Mouse (Mus musculus): Measurements from ENCODE around the gene Rps6ka4. TPM values are rescaled to one million over a fixed set of nuclear protein-coding genes. Genes with fewer than 3 reads are reported as not detected.

Gene Rps6ka4
- 10 to 100 TPM; 28.1 to 31.9 TPM for total RNA-seq (2021)
- long read RNA-seq, transcript Rps6ka4-201 (18 exons, 3,105 nt), result major isoform, 10 of 31 reads
- long read RNA-seq, partial matches to known transcripts, result 9 of 31 reads
- long read RNA-seq, other reads (novel, unspliced or antisense), result 11 of 31 reads

DNA sequence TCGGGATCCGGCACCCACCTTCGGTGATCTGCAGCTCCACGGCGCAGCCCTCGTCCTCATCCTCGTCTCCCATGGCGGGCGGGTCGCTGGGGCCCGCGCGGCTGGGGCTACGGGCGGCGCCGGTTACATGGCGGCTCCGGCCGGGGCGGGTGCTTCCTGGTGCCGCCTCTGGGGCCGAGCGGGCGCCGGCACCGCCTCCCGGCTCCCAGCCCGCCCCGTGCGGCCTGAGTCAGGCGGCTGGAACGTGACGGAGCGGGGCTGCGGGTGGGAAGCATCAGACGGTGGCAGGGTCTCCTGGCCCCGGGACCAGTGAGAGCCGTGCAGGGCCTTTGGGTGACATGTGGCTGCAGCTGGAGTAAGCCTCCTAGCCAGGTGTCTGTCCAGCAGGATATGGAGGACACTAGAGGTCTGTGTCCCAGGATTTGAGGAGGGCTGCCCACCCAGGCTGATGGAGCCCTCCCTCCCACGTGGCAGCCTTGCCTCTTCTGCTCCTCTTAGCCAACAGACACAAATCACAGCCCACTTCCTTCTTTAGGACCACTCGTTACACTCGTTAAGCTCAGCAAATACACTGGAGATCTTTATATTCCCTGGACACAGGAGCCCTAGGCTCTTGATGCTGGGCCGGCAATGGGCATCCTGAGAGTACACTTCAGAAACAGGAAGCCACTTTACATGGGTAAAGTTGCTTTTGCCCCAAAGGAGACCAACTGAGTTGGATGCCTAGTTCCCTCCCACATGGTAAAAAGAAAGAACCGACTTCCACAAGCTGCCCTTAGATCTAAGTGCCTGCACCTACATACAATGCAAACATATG, at the start of gene Rps6ka4:
TSS of gene Rps6ka4 (minus strand) at position 162 of the 817 bp plus-strand sequence.
- peak; percentile 56 to 72 for DNase-seq (ENCODE audit: low spot score in 2 of 2)

DNA sequence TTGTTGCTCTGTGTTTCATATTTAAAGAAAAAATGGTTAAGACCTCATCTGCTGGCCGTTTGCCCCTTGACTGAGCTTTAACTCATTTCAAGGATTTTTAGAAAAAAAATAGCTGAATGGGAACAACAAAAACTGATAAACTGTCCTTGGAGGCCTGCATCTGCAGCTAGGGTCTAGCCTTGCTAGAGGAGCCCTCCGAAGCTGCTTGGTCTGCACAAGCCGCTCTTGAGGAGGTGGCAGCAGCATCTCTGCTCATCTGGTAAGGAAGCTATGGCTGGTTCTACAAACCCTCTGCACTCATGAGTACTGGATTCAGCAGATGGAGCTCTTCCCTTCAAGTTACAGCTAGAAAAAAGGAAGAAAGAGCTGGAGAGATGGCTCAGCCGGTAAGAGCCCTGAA, 37.5 kb upstream of the Rps6ka4 start:
- DNase-seq (ENCODE audit: low spot score in 2 of 2), result no peak

GRCm38 (mm10) chr19:6876799-6877198, 36.4 kb upstream of the Rps6ka4 start:
- DNase-seq (ENCODE audit: low spot score in 2 of 2), result no peak

- no peak for DNase-seq (ENCODE audit: low spot score in 2 of 2)
Measured at GRCm38 (mm10) chr19:6875834-6876233, 35.4 kb upstream of the Rps6ka4 start.

DNA sequence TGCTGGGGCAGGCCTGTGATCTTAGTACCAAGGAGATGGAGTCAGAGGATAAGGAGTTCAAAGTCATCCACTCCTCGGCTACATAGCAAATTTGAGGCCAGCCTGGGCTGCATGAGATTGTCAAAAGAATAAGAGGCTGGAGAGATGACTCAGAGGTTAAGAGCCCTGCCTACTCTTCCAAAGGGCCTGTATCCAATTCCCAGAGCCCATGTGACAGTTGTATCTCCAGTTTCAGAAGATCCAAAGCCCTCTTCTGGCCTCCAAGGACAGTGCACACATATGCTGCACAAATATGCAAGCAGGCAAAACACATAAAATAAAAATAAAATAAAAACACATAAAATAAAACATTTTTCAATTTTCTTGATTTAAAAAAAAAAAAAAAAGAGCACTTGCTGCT, 33.8 kb upstream of the Rps6ka4 start:
- DNase-seq (ENCODE audit: low spot score in 2 of 2), result no peak

GRCm38 (mm10) chr19:6872701-6873100, 32.3 kb upstream of the Rps6ka4 start:
- no peak for DNase-seq (ENCODE audit: low spot score in 2 of 2)

GRCm38 (mm10) chr19:6871574-6872271, 31.3 kb upstream of the Rps6ka4 start:
- DNase-seq (ENCODE audit: low spot score in 2 of 2), result peak in 1 of 2 experiments; percentile 13

GRCm38 (mm10) chr19:6869355-6869754, 28.9 kb upstream of the Rps6ka4 start:
- DNase-seq (ENCODE audit: low spot score in 2 of 2), result no peak

- no peak for DNase-seq (ENCODE audit: low spot score in 2 of 2)
Measured at GRCm38 (mm10) chr19:6861451-6861850, 21.0 kb upstream of the Rps6ka4 start.

DNA sequence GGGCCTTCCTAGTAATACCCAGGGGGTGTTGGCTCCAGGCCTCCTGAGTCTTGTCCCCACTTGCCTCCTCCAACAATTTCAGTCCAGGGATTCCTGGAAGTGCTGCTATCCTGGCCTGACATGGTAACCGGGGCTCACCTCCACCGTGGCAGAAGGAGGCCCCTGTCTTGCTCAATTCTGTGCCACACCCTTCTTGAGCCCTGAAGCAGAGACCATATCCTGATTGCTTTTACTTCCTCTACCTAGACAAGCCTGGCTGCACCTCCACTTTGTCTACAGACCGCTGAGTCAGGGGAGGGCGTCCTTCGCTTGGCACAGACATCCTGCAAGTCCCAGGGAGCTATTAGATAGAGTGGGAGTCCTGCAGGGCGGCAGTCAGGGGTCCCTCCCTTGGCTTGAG, 20.3 kb upstream of the Rps6ka4 start:
- DNase-seq (ENCODE audit: low spot score in 2 of 2), result no peak

DNA sequence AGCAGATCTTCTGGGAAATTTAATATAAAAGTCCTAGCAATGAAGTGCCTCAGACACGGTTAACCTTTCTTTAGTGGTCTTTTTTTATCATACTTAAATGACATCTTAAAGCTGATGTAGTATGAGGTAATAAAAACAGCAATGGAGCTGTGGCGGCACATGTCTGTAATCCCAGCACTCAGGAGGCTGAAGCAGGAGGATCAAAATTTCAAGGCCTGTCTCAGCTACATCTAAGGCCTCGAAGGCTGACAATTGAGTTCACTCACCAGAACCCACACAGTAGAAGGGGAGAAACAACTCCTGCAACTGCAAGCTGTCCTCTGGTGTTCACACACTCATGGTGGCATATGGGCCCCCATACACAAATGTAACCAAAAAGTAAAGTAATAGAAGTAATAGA, 19.5 kb upstream of the Rps6ka4 start:
- no peak for DNase-seq (ENCODE audit: low spot score in 2 of 2)

GRCm38 (mm10) chr19:6859032-6859651, 18.7 kb upstream of the Rps6ka4 start:
- no peak for DNase-seq (ENCODE audit: low spot score in 2 of 2)

- DNase-seq (ENCODE audit: low spot score in 2 of 2), result no peak
Measured at GRCm38 (mm10) chr19:6858031-6858430, 17.6 kb upstream of the Rps6ka4 start, which contains the start of gene Ccdc88b. Gene Ccdc88b (minus strand): TSS chr19:6858211.

DNA sequence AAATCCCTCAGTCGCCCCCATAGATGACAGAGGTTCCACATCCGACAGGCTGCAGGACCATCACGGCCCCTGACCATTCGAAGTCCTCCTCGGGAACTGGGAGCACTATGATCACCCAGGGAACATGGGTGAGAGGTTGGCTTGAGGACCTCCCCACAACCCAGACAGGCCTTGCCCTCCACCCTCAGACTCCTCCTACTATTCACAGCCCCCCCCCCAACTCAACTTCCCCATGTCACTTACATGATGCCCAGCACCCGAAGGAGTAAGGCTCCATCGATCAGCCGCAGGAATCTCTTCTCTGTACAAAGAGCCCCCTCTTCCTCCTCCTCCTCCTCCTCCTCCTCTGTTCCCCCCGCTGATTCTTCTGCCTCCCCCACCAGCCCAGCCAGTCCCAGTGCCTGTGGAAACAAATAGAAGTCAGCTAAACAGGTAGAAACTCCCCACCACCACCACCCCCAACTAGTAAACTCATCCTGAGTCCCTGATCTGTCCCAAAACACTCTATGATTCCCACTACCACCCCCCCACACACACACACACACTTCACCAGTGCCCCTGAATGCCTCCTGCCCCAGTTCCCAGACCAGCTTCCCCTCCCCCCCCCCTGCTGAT, 17.1 kb upstream of the Rps6ka4 start:
- no peak for DNase-seq (ENCODE audit: low spot score in 2 of 2)

DNA sequence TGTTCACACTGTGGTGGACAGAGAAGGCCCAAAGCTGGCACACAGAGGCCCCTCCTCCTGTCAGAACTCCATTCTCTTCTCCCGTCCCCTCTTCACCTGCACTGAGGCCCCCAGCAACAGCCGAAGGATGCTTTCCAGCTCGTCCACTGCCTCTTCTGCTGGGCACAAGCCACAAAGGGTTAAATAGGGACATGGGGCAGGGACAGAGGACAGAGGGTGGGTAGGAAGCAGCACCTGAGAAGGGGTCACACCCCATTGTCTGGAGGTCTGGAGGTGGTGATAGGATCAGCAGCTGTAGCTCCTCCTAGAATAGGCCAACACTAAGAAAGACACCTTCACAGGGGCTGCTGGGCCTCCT, 16.5 kb upstream of the Rps6ka4 start:
- DNase-seq (ENCODE audit: low spot score in 2 of 2), result no peak

DNA sequence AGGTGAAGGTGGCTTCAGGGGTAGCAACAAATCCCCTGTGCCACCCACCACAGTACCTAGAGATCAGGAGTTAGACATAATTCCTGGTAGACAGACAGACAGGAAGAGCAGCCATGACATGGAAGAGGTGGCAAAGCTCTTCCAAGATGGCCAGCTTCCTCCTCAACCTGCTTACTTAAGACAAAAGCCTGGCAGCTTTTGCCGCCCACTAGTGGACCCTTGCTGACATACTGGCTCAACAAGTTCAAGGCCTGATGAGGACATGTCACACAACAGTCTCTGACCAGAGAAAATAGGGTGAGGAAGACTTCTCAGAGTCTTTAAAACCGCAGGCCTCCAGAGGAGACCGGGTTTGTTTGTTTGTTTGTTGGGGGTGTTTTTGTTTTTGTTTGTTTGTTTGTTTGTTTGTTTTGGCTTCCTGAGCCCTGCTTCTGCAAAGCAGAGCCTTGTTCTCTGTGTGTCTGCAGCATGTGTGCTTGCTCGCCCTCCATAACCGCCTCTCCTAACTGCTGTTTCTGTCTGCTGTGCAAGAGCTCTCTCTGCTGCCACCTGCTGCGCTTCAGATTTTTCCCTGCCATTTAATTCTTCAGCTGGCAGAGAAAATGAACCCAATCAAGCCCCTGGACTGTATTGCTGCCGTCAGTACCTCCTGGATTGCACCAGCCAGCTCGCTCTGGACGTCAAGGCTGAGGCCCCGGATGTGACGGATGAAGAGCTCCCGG, 16.0 kb upstream of the Rps6ka4 start:
- DNase-seq (ENCODE audit: low spot score in 2 of 2), result peak; percentile 77 to 79

GRCm38 (mm10) chr19:6855225-6856031, 15.0 kb upstream of the Rps6ka4 start:
- DNase-seq (ENCODE audit: low spot score in 2 of 2), result no peak

GRCm38 (mm10) chr19:6854658-6855057, 14.2 kb upstream of the Rps6ka4 start:
- DNase-seq (ENCODE audit: low spot score in 2 of 2), result no peak

GRCm38 (mm10) chr19:6853903-6854302, 13.5 kb upstream of the Rps6ka4 start:
- DNase-seq (ENCODE audit: low spot score in 2 of 2), result no peak
